Mouse (Mus musculus): ENCODE measurements around the gene Olfr452. TPM values are rescaled to one million over a fixed set of nuclear protein-coding genes. Genes with fewer than 3 reads are reported as not detected.

The Olfr452 gene
- polyA plus RNA-seq, 1 experiment from 2014 or later = not detected

Other genes with a start within 250 kb of the Olfr452 start
- gene Olfr455, start 237.5 kb upstream of the Olfr452 start, polyA plus RNA-seq (2015; fragmentation: Nextera tagmentation; extraction: Ambion mirVana) = not detected in 2 replicates
- not detected in 2 replicates for gene Tcaf3, start 187.4 kb upstream of the Olfr452 start, polyA plus RNA-seq (2015; fragmentation: Nextera tagmentation; extraction: Ambion mirVana)
- gene Tcaf2, start 139.8 kb upstream of the Olfr452 start, polyA plus RNA-seq (2015; fragmentation: Nextera tagmentation; extraction: Ambion mirVana) = 0.15 and 0.23 TPM in 2 replicates
- gene Tcaf1, start 75.0 kb upstream of the Olfr452 start, polyA plus RNA-seq (2015; fragmentation: Nextera tagmentation; extraction: Ambion mirVana) = 4.7 TPM in 2 replicates
- gene Olfr453, start 45.7 kb upstream of the Olfr452 start, polyA plus RNA-seq (2015; fragmentation: Nextera tagmentation; extraction: Ambion mirVana) = not detected in 2 replicates
- gene Olfr38, start 28.7 kb upstream of the Olfr452 start, polyA plus RNA-seq (2015; fragmentation: Nextera tagmentation; extraction: Ambion mirVana) = not detected in 2 replicates
- gene Olfr450, start 26.8 kb downstream of the Olfr452 start, polyA plus RNA-seq (2015; fragmentation: Nextera tagmentation; extraction: Ambion mirVana) = not detected in 2 replicates
- not detected in 2 replicates for gene Olfr449, start 49.3 kb downstream of the Olfr452 start, polyA plus RNA-seq (2015; fragmentation: Nextera tagmentation; extraction: Ambion mirVana)
- gene Olfr448, start 105.3 kb downstream of the Olfr452 start, polyA plus RNA-seq (2015; fragmentation: Nextera tagmentation; extraction: Ambion mirVana) = not detected in 2 replicates
- gene Olfr447, start 123.8 kb downstream of the Olfr452 start, polyA plus RNA-seq (2015; fragmentation: Nextera tagmentation; extraction: Ambion mirVana) = not detected in 2 replicates
- not detected in 2 replicates for gene Olfr446, start 136.3 kb downstream of the Olfr452 start, polyA plus RNA-seq (2015; fragmentation: Nextera tagmentation; extraction: Ambion mirVana)
- not detected in 2 replicates for gene Olfr444, start 164.0 kb downstream of the Olfr452 start, polyA plus RNA-seq (2015; fragmentation: Nextera tagmentation; extraction: Ambion mirVana)